Mouse (Mus musculus) limb, embryonic 14.5 days (tissue): Measurements from ENCODE around the gene Cgas. TPM values are rescaled to one million over a fixed set of nuclear protein-coding genes. Genes with fewer than 3 reads are reported as not detected.

ENCODE experiments used
- ATAC-seq: fragments of 200-750 bp; cut with Nextera tagmentation; 2 replicates; pipeline ENCODE4 v1.8.0; 2017; ENCODE audit warnings: low read depth, moderate number of reproducible peaks, moderate TSS enrichment; ENCODE audit not compliant: low FRiP score
- DNase-seq: peaks from one replicate; pipeline ENCODE4 v3.0.0-alpha.2; 2015; ENCODE audit warnings: low spot score
- H3K27ac ChIP-seq: fragments of 300-500 bp; sonication (generic); replicated peaks from 2 replicates; pipeline ENCODE4 v1.5.1; 2014; ENCODE audit warnings: low read depth, mild to moderate bottlenecking, low read length, moderate library complexity, mixed read lengths
- H3K27me3 ChIP-seq: fragments of 300-500 bp; sonication (generic); 2 replicates; pipeline ENCODE4 v1.6.1; 2014; ENCODE audit warnings: low read length, mixed read lengths; ENCODE audit not compliant: control insufficient read depth, insufficient read depth
- H3K36me3 ChIP-seq: fragments of 300-500 bp; sonication (generic); 2 replicates; pipeline ENCODE4 v1.6.1; 2014; ENCODE audit warnings: mild to moderate bottlenecking, low read length, moderate library complexity, mixed read lengths; ENCODE audit not compliant: control insufficient read depth, insufficient read depth
- H3K4me1 ChIP-seq: fragments of 300-500 bp; sonication (generic); 2 replicates; pipeline ENCODE4 v1.6.1; 2014; ENCODE audit warnings: antibody characterized with exemption, low read length, mixed read lengths; ENCODE audit not compliant: control insufficient read depth, insufficient read depth
- H3K4me2 ChIP-seq: fragments of 300-500 bp; sonication (generic); replicated peaks from 2 replicates; pipeline ENCODE4 v1.6.1; 2014; ENCODE audit warnings: low read depth, mild to moderate bottlenecking, low read length, moderate library complexity; ENCODE audit not compliant: severe bottlenecking
- H3K4me3 ChIP-seq: fragments of 300-500 bp; sonication (generic); replicated peaks from 2 replicates; pipeline ENCODE4 v1.5.1; 2014; ENCODE audit warnings: low read length
- H3K9ac ChIP-seq: fragments of 300-500 bp; sonication (generic); 2 replicates; pipeline ENCODE4 v1.6.1; 2014; ENCODE audit warnings: mild to moderate bottlenecking, low read depth, low read length, moderate library complexity; ENCODE audit not compliant: severe bottlenecking
- H3K9me3 ChIP-seq: fragments of 300-500 bp; sonication (generic); 2 replicates; pipeline ENCODE4 v1.6.1; 2016; ENCODE audit warnings: low read length; ENCODE audit not compliant: control insufficient read depth
- POLR2A ChIP-seq: fragments of 200-500 bp; IDR thresholded peaks from 2 replicates; pipeline ENCODE4 v1.8.0; 2012; ENCODE audit warnings: inconsistent platforms, mild to moderate bottlenecking, moderate library complexity, borderline replicate concordance; ENCODE audit not compliant: insufficient read depth, insufficient read length; ENCODE audit errors: extremely low read depth
- WGBS: fragments of 180-500 bp; shearing (Covaris S2); extraction: QIAGEN DNeasy Blood & Tissue Kit; methylation state at CpG from one replicate; pipeline ENCODE4 v1.1.7; 2014; 5-methylcytosine and 5-hydroxymethylcytosine counted together
- polyA plus RNA-seq, 2 experiments: library from polyadenylated mRNA; depleted of rRNA in 1 of 2; stranded (reverse) in 1 of 2; unstranded in 1 of 2; fragments of >200 nt; fragmentation: Nextera tagmentation in 1 of 2; extraction: Ambion mirVana in 1 of 2; gene quantifications; 2 replicates each; pipeline versions ENCODE4 v1.2.1 to v1.2.3; 2012 to 2014

Cgas gene
- polyA plus RNA-seq, 2 experiments, result 2.4 to 4.3 TPM

DNA sequence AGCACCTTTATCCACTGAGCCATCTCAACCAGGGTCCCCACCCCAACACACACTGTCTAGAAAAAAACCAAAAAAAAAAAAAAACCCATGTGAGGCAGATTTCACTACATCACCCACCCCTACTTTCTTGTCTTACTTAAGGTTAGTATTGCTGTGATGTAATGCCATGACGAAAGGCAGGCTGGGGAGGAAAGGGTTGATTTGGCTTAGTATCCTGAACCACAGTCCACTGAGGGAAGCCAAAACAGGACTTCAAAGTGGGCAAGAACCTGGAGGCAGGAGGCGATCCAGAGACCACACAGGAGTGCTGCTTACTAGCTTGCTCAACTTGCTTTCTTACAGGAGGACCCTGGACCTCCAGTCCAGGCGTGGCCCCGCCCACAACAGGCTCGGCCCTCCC is 7.4 kb upstream of the Cgas start:
- DNase-seq (no peak), ATAC-seq (no peak)
- Histone ChIP-seq H3K4me2 (no peak overlapping the region), H3K4me1 (peaks cover 4% of the 10 kb centered on the region), H3K27me3 (0 out of 2 replicates have a peak, but pooled peaks cover 4% of the 10 kb centered on the region), H3K4me3 (no peak overlapping the region), H3K9ac (no peak overlapping the region), H3K36me3 (peaks cover 34% of the 10 kb centered on the region), H3K9me3 (no peaks in the 10 kb centered on the region), H3K27ac (no peak overlapping the region)
- 75% methylated on average over 5 of the region's 5 CpGs for WGBS
- no peak for TF ChIP-seq POLR2A

DNA sequence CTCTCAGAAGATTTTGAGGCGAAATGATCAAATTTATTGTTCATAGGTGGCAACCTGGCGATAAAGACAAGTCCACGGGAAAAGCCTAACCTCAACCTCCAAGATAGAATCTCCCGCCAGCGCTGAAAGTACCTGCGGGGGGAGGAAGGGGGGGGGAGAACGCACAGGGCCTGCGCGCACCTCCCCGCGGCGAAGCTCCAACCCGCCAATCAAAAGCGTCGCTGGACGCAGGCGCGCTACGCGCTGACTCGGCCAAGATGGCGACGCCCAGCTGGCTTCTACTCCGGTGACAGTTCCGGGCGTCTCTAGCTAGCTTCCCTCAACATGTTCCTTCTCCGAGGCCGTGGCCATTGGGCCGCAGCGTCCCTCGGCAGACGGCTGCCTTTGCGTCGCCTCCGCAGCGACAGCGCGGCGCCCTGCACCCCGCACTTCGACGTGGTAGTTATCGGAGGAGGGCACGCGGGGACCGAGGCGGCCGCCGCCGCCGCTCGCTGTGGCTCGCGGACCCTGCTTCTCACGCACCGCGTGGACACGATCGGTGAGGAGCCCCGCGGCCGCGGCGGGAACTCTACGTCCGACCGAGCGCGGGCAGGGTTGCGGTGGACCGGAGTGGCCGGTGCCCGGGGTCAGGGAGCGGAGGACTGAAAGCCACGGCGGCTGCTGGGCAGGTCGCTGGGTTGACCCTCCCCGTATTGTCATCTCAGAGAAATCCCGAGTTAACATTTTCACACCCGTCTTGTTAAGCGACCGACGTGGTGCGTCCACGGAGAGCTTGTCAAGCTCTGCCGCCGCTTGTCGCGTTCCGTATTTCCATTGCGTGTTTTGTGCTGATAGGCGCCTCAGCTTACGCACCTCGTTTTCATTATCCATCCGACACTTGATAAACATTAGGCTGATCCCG is 5.2 kb upstream of the Cgas start, which contains the start of the genes Mto1 and Gm17324:
Gene Mto1, plus strand, starts transcription at position 236 of the 901 bp plus-strand sequence.
Gene Gm17324, minus strand, starts transcription at position 814 of the 901 bp plus-strand sequence.
- peak; percentile 76; the same call in 1 of the 2 replicates for TF ChIP-seq POLR2A
- peaks cover 15% of the 10 kb centered on the region; the same call in 1 of the 2 replicates for H3K27me3 ChIP-seq
- peaks cover 21% of the 10 kb centered on the region for H3K36me3 ChIP-seq
- peaks cover 4% of the 10 kb centered on the region for H3K4me1 ChIP-seq
- peak; percentile 95 for ATAC-seq
- peak within 1 kb of the TSS; percentile 87 for H3K27ac ChIP-seq
- peak; percentile 92 for DNase-seq
- peak within 1 kb of the TSS; percentile 77 for H3K9ac ChIP-seq
- under 1% methylated on average over 93 of the region's 96 CpGs for WGBS
- no peaks in the 10 kb centered on the region for H3K9me3 ChIP-seq
- peak within 1 kb of the TSS; percentile 69 for H3K4me2 ChIP-seq
- peak within 1 kb of the TSS; percentile 83 for H3K4me3 ChIP-seq

DNA sequence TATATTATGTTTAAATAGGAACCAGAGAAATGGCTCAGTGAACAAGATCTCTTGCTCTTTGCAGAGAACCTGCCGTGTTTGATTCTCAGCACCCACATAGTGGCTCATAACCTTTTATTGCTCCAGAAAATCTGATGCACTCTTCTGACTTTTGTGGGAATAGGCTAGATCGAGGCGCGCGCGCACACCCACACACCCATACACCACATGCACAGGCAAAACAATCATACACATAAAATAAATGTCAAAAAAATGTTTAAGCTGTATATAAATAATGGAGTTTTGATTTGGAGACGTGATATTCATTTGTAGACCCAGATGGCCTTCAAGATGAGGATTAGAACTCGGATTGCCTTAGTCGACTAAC is 4.6 kb upstream of the Cgas start:
- peaks cover 21% of the 10 kb centered on the region for H3K27me3 ChIP-seq
- H3K27ac ChIP-seq, result no peak overlapping the region
- H3K4me3 ChIP-seq, result peak overlapping the region; percentile 83
- no peaks in the 10 kb centered on the region for H3K9me3 ChIP-seq
- H3K36me3 ChIP-seq, result peaks cover 16% of the 10 kb centered on the region
- 32% methylated on average over 9 of the region's 9 CpGs for WGBS
- TF ChIP-seq POLR2A, result no peak
- H3K4me1 ChIP-seq, result peaks cover 7% of the 10 kb centered on the region
- ATAC-seq, result peak; percentile 25
- peak overlapping the region; percentile 69 for H3K4me2 ChIP-seq
- no peak for DNase-seq
- H3K9ac ChIP-seq, result peak overlapping the region; percentile 77; the same call in 1 of the 2 replicates

DNA sequence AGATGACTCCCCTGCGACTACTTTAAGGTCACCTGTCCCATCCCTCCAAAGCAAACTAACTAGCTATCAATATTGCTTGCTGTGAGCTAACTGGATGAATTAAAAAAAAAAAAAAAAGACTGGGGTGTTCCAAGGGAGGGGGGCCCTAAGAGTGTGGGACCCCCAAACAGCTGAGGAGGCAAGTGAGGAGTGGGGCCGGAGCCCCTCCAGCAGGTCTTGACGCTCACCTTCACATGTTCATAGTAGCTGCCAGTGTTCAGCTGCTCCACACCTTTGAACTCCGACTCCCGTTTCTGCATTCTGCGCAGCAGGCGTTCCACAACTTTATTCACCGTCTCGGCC is 829 bp downstream of the Cgas start:
- peak overlapping the region; percentile 67 for H3K9ac ChIP-seq
- WGBS, result 3% methylated on average over 9 of the region's 9 CpGs
- H3K4me3 ChIP-seq, result peak overlapping the region; percentile 56
- TF ChIP-seq POLR2A, result no peak
- ATAC-seq (no peak), DNase-seq (no peak)
- H3K4me1 ChIP-seq, result peaks cover 9% of the 10 kb centered on the region; the same call in 1 of the 2 replicates
- peak overlapping the region; percentile 84 for H3K4me2 ChIP-seq
- H3K27me3 ChIP-seq, result peaks cover 55% of the 10 kb centered on the region
- H3K36me3 ChIP-seq, result no peaks in the 10 kb centered on the region
- no peak overlapping the region for H3K27ac ChIP-seq
- no peaks in the 10 kb centered on the region for H3K9me3 ChIP-seq

DNA sequence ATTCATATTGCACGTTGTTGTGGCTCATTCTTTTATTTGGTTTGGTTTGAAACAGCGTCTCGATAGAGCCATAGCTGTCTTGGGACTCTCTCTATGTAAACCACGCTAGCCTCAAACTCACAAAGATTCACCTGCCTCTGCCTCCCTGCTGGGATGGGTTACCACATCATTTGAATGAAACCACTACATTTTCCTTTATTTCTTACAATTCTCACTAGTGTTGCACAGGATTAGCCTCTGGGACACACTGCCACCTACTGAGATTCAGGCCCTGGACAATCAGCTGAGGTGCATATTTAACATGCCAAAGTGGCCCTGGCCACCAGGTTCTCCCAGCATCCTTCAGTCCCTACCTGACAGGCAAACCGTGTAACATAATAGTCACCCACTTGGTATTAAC is 3.6 kb downstream of the Cgas start:
- ATAC-seq, result no peak
- H3K4me3 ChIP-seq, result no peak overlapping the region
- 58% methylated on average over 5 of the region's 5 CpGs for WGBS
- no peak overlapping the region for H3K9ac ChIP-seq
- DNase-seq, result no peak
- peaks cover 9% of the 10 kb centered on the region; the same call in 1 of the 2 replicates for H3K4me1 ChIP-seq
- no peaks in the 10 kb centered on the region for H3K36me3 ChIP-seq
- no peak overlapping the region for H3K27ac ChIP-seq
- no peak overlapping the region for H3K4me2 ChIP-seq
- TF ChIP-seq POLR2A, result no peak
- no peaks in the 10 kb centered on the region for H3K9me3 ChIP-seq
- peaks cover 46% of the 10 kb centered on the region for H3K27me3 ChIP-seq
